Mouse (Mus musculus) T-helper 1 cell (primary cell): Measurements from ENCODE around the gene Tet1.

Experiments used
- in situ Hi-C: fragments of 300-600 bp; cut with MboI, MseI; formaldehyde crosslinking; loops from one replicate; pipeline ENCODE4 v1.15.1; 2025; ENCODE audit warnings: high pct_unique_total_duplicates

Gene Tet1

DNA sequence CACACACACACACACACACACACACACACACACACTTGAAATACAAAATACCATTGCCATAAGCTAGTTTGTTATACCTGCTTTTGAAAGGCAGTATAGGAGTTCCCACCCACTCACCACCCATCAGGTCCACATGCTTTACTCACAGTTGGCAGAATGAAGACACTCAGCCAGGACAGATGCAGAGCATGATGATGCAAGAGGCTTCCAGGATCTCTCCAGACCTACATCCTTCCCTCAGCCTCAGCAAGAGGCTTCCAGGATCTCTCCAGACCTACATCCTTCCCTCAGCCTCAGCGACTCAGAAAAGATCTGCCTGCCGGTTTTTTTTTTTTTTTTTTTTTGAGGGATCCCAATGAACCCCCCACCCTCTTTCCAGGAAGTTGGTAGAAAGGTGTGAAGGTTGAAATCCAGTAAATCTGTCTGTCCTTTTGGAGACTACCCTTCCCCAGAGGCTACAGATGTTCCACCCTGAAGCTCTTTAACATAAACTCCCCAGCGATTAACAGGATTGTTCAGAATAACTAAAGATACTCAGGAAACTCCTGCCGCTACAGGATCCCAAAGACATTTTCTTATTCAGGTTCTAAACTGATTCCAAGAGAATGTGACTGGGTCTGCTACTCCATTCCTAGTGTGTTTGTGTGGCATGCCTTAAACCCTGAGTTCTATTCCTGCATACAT, 16.1 kb downstream of the Tet1 start:
- in situ Hi-C loops: no loop called here

DNA sequence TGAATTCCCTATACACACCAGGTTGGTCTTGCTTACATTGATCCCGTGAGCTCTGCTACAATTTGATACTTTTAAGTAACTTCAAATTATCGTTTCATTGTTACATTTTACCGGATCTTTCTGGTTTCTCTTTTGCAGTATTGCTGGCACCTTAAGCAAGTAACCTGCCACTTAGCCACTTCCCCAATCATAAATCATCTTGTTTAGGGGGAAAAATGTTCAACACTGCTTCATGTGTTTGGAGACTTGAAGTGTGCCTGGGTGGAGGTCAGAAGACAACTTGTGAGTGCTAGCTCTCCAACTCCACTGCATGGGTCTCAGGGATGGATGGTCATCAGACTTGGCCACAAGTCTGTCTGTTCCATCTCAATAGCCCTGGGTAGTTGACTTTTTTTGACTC, 17.8 kb downstream of the Tet1 start:
- in situ Hi-C loops: no loop called here

DNA sequence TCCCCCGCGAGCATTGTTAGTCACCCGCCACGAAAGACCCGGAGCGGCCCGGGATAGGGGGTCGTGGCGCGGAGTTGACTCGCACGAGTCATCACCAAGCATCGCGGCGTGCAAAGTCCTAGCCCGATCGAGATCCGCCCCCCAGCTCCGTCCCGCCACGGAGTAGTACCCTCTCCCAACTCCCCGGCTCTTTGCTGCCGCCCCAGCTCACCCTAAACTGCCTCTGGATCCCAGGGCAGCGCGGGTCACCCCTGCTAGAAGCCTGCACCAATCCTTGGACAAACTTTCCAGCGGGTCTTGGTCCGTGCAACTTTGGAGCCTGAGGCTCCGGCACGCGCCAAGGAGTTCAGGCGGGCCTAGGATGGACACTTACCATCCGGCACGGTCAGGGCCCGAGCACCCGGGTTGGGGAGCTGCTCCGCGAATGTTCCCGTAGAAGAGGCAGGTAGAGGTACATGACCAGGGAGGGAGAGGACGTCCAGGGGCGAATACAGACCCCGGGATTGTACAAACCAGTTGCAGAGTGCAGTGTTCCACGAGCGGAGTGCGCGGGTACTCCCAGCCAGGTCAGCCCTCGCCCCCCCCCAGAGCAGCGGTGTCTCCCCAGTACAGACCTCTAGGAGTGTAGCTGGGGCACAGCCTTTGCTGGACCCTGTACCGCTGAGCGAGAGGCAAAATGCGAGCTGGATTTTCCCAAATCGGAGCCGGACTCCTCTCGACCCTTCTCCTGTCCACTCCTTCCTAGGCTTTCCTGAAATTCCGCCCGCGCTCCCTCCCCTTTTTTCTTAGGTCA, 21.8 kb downstream of the Tet1 start:
- in situ Hi-C loops: no loop called here

DNA sequence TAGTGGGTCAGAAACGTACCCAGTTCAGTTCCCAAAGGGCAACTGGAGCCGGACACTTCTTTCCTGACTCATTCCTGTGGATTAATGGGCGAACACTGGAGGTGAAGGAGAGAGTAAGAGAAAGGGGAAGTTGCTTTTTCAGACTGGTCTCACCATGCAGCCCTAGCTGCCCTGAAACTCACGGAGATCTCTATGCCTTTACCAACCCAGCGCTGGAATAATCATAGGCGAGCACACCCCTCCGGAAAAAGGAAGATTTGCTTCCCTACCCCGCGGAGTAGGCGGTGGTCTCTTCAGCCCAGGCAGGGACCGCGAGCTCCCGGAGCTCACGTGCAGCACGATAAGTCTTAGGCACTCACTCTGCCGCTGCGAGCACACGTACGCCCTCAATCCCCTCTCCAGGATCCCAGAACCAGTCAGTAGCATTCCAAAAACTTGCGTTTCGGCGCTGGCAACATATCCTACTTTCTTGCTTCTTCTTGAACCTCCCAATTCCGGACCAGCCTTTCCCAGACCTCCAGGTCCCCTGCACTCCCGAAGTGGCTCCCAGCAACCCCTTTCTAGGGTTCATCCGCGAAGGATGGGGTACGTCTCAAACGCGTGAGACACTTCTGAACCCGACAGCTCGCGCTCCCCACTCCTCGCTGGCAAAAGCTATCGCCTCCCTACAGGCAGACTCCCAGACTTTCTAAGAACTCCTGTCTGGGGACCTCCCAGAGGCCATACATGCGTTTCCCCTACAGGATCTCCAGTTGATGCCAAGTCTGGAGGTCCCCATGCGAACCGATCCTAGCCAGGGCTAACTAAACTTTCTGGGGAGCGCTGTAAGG, 22.6 kb downstream of the Tet1 start:
- in situ Hi-C loops: no loop called here

DNA sequence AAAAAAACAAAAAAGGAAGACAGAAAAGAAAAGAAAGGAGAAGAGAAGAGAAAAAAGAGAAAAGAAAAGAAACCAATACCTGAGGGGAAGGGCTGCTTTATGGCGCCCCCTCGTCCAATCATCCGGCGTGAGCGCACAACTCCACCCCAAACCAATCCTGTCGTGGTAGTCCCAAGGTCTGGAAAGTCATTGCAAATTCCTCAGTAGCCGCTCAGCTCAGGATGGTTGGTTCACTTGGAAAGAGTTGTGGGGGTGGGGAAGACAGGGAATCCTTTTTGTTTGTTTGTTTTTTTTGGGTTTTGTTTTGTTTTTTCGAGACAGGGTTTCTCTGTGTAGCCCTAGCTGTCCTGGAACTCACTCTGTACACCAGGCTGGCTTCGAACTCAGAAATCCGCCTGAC, 23.3 kb downstream of the Tet1 start:
- in situ Hi-C loops: no loop called here

DNA sequence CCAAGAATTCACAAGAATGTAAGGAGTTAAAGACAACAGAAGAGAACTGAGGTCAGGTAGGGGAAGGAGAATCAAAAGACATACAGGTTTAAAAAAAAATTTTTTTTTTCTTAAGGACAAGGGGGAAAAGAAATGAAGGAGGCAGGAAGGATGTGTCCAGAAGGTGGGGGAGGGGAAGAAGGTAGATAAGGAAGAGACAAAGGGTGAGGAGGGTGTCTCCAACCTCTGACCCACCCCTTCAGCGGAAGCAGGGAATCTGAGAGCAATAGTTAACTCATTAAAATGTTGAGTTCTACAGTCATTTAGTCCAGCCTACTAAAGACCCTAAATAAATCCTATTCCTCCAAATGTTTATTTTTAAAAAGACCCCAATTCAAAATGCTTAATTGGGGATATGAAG, 24.3 kb downstream of the Tet1 start:
- in situ Hi-C loops: no loop called here

DNA sequence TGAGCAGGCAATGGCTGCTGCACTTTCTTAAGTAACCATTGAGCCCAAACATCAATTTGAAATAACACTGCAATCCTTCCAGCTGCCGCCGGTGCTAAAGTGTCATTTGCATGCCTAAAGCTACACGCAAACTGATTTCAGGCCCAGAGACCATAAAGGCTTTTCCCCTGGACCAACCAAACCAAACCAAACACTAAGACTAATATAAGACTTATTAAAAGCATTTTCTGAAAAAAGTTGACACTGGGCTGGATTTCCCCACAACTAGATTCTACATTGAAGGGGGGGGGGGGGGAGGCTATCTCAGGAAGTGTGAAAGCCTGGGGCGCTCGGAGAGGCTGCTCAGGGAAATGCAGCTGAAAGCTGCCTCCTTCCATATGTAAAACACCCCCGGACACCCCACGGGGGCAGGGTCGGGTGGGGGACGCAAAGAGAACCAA, 24.8 kb downstream of the Tet1 start:
- in situ Hi-C loops: no loop called here

DNA sequence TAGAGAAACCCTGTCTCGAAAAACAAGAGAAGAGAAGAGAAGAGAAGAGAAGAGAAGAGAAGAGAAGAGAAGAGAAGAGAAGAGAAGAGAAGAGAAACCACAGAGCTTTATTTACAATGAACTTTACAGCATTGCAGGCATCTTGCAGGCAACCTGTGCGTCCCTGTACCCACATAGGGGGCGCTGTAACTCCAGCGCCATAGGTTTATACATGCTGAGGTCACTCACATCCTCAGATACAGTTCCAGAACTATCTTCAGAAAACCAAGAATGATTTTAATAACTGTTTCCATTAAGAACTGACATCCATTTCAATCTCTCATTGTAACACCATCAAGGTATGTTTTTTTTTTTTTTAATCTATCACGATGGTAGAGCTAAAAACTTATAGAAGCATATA, 27.6 kb downstream of the Tet1 start:
- in situ Hi-C loops: no loop called here

DNA sequence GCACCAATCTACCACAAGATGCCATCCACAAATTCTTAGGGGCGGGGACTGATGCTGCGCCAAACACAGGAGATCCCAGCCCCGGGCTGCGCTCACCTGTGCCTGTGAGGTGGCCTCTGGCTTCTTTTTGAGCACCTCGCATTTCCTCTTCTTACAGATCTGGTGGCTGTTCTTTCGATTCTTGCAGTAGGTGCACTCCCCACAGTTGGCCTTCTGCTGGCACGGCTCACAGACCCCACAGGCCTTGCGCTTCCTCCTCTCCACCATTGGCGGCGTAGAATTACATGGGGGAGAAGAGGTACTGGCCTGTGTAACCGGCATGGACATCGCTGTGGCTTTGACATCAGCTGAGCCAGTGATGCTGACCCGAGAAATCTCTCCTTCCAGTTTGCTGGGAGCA, 30.7 kb downstream of the Tet1 start:
- in situ Hi-C loops: no loop called here

DNA sequence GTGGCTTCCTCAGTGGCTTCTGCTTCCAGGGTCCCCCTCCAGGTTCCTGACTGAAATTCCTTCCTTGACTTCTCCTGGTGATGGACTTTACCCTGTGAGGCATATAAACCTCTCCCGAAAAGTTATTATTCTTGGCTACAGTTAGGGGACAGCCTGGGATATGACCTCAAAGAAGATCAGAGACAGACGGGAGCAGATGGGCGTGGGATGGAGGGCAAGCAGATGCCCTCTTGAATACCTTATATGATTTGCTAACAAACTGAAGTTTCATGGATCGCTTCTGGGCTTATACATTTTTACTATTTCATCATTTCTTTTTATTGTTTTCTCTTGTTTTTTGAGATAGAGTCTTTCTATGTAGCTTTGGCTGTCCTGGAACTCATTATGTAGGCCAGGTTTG, 33.2 kb downstream of the Tet1 start:
- in situ Hi-C loops: no loop called here

DNA sequence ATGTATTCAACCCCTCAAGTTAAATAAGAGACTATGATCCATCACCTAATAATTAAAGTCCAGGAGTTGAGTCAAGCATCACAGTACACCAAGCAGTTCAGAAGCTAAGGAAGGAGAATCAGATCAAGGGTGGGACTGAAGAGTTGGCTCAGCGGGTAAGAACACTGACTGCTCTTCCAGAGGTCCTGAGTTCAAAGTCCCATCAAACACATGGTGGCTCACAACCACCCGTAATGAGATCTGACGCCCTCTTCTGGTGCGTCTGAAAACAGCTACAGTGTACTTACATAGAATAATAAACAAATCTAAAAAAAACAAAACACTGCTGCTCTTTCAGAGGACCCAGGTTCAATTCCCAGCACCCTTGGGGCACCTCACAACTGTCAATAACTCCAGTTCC, 34.0 kb downstream of the Tet1 start:
- in situ Hi-C loops: no loop called here

DNA sequence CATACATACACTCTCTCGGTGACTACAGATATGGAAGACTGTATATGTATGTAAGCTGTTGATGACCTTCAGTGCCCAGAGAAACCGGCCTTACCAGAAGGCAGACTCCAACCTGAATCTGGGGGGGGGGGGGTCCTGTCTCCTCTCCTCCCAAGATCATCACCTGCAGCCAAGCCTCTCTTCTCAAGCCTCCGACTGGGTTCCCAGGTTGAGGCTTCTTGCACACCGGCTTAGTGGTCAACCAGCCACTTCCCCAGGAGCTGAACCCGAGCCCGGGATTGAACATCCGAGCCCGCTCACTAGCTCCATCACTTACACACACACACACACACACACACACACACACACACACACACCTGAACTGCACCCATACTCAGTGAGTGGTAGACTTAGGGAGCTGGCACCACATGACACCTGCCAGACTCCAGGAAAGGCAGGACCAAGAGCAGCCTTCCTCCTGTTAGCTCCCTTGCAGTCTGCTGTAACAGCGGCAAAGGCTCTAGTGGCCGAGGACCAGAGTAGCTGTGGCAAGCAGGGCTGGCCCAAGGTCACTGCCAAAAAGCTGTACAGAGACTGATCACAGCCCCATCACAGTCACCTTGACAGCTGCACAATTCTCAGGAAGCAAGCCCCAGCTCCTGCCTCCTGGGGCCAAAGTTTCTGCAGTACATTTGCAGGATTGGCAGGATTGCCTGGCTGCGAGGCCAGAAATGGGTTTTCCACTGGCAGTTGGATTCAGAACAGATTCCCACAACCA, 42.6 kb downstream of the Tet1 start:
- in situ Hi-C loops: no loop called here

DNA sequence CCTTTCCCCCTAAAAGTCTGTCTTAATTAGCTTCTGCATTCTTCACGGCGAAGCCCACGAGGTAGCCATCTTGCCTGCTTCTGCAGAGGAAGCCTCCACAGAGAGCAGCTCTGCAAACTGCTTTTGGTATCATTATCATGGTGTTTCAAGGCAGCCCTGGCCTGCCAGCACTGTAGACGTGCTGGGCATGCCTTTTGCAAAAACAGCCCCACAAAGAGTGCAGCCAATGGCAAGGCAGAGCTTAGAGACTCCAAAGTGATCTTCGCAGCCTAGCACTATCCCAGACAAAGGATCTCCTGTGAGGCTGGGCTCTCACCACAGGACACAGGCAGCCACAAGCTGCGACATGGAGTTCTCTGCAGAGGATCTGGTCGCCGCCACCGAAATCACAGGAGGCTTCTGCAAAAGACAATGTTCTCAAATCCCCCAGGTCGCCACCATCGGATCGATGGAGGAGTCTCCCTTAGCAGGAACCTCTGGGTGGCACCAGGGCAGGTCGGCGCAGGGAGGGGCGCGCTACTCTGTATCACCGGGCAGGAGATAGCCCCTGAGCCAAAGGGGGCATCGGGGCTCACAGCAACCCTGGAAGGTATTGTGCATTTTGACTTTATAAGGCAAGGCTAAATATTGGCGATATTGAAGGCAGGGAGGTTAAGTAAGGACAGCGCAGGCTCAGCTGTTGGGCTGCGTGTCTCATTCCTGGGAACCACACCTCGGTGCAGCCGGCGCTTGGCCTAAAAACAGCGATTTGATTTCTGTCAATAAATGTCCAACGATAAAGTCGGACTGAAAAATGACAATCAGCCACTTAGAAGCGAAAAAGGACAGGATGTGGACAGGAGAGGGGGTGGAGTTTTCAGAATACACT, 43.4 kb downstream of the Tet1 start:
- in situ Hi-C loops: no loop called here

DNA sequence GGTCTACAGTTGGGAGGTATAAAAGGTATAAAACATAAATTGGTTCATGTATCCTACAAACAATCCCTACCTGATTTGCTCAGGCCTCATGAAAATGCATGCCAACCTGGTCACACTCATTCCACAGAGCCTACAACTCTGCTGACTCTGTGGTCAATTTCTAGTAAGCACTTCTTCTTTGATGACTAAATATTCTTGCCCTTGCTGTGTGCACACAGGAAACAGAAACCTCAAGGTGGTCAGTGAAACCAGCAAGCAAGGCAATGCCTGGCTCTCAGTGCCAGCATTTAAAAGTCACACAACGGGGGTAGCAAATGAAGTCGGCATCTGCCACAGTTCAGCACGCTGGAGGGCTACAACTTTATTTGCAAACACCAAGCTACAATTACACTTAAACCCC, 45.2 kb downstream of the Tet1 start:
- in situ Hi-C loops: no loop called here

DNA sequence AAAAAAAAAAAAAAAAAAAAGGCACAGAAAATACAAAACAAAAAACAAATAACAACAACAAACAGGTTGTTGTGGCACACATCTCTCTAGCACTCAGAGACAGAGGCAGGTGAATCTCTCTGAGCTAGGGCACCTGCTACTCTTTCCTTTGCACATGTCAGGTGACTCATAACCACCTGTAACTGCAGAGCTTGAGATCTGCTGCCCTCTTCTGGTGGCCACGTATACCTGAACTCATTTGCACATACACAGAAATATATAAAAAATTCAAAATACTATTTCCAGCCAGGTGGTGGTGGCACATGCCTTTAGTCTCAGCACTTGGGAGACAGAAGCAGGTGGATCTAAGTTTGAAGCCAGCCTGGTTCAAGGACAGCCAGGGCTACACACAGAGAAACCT, 46.4 kb downstream of the Tet1 start:
- in situ Hi-C loops: no loop called here

DNA sequence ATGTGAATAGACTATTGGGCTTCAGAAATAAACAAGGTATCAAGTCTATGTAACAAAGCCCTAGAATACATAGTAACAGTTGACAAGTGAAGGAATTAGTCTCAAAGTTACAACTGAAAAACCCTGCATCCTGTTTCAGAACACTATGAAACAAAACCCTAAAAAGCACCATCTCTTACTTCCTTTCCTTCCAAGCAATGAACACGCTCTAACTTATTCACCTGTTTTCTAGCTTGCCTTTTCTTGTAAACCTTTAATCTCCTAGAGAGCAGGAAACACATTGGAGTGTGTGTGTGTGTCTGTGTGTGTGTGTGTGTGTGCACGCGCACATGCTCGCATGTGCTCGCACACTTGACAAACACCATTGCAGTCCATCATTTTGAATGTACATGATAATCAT, 49.8 kb downstream of the Tet1 start:
- in situ Hi-C loops: no loop called here

DNA sequence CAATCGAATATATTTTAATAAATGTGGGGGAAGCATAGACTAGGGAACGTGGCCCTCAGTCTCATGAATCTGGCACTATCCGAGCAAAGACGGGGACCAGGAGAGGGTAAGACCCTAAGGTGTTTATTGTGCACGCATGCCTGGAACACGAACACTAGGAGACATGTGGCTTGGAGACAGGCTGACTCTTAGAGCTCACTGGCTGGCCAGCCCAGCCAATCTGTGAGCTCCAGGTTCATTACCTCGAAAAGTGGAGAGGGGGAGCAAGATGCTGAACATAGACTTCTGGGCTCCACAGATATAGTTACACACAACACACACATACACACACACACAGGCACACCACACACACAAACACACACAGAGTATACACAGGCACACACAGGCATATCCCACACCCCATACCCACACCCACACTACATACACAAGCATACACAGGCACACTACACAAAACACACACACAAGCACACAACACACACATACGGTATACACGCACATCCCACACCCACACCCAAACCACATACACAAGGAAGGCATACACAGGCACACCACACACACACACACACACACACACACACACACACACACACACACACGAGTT, 52.0 kb downstream of the Tet1 start:
- in situ Hi-C loops: no loop called here

DNA sequence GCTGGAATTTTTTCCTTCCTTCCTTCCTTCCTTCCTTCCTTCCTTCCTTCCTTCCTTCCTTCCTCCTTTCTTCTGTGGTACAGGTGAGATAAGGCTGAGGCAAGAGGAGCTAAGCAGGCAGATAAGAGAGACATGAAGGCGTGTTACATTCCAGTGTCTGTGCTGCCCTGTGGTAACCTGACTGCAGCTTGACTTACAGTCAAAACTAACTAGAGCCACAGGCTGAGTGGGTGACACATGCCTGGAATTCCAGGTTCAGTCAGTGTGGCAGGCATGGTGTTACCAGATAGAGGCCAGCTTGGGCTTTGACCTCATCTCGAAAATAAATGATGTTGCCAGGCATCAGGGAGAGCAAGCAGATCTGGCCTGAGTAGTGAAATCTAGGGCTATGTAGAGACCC, 53.8 kb downstream of the Tet1 start:
- in situ Hi-C loops: no loop called here

DNA sequence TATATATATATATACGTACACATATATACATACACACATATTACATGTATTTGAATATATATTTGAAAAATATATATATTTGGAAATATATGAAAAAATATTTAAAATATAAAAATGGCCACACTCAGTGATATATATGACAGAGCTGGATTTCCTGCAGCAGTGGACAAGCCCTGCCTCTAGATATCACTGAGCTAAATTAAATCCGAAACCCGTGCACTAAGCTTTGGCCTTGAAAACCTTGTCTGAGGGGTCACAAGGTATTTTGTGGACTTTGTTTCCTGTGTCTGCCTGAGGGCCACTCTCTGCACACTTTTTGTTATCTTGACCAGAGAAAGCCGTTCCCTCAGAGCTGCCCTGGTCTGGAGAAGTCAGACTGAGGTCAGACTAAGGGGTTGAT, 54.2 kb downstream of the Tet1 start:
- in situ Hi-C loops: no loop called here

DNA sequence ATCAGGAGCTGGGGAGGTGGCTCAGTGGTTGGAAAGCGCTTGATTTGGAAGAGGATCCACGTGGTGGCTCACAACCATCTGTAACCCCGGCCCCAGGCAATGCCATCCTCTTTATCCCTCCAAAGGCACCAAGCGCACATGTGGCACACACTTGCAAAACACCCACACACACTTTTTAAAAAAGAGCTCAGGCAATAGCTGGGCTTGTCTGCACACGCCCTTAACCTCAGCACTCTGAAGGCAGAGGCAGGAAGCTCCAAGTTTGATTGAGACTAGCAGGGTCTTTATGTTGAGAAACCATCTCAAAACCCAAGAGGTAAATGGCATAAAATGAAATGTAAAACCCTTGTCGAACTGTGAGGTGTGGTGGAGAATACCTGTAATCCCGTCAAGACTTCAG, 57.2 kb downstream of the Tet1 start:
- in situ Hi-C loops: no loop called here
